Mouse (Mus musculus) cerebellum, adult (tissue): ENCODE measurements around the gene Iscu.
A peak's percentile ranks its signal among the peaks of the same experiment; 100 is the strongest.

ENCODE experiments used
- ATAC-seq: cut with Nextera tagmentation; 2 replicates; pipeline ENCODE4 v1.9.2; 2017; ENCODE audit warnings: mild to moderate bottlenecking, moderate library complexity, mixed read lengths; ENCODE audit not compliant: insufficient number of reproducible peaks, low FRiP score, low TSS enrichment

Gene Iscu

DNA sequence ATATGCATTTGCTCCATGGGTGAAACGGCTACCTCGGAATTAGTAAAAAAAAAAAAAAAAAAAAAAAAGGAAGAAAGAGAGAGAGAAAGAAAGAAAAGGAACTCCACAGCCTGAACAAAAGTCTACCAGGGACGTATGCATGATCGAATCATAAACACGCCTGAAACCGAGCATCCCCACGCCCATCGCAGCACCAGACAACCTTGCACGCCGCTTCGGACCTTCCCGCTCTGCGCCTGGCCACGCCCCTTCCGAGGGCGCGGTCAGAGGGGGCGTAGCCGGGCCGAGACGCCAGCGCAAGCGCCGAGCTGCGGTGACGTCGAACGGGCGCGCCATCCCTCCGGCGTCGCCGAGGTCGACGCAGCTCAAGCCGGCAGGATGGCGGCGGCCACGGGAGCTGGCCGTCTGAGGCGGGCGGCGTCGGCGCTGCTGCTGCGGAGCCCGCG is at the start of gene Iscu, which contains the start of gene Sart3:
Gene Iscu (plus strand): TSS at position 299 of the 446 bp plus-strand sequence.
Gene Sart3 (minus strand): TSS at position 61 of the 446 bp plus-strand sequence.
- ATAC-seq: peak; percentile 71

DNA sequence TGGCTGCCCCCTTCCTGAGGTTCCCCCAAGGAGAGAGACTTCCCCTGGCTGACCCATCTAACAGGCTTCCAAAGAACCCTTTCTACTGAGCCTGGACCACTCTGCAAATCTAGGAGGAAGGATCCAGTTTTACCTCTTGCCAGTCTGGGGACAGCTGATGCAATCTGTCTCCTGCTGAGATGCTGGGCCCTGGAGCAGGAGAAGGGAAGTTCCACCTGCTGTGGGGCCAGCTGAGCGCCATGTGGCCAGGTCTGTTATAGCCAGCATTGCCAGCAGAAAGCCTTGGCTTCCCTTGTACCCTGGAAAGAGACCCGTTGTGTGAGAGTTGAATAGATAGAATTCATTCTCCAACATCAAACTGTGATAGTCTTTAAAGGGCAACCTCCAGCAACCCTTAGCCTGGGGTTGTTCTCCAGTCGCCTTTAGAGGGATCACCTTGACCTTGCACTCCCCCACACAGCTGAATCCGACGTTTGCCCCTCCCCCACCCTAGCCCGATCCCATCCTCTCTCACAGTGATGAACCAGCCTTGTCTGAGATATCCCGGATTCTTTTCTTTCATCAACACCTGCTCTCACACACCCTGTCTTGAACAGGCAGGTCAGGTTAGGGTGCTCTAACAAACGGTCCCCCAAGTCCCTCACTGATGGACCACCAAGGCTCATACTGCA is 48.8 kb upstream of the Iscu start:
- ATAC-seq: peak; percentile 59; the same call in 1 of the 2 replicates

DNA sequence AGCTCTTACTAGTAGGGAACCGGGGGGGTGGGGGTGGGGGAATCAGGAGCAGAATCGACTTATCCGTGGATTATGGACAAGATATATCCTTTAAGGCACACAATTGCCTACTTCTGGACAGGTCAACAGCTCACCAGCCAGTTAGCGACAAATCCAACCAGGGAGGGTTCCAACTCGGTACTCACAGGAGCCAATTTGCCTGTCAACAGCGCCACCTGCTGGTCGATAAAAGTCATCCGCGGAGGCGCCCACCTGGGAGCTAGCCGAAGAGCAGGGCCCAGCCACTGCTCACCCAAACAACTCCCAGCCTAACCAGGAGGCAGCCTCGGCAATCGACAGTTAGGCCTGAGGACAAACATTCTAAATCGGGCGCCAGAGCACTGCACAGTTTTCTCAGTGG is 48.1 kb upstream of the Iscu start, which contains the start of gene 1700069L16Rik:
Gene 1700069L16Rik (minus strand): TSS at position 327 of the 400 bp plus-strand sequence.
- peak; percentile 27; the same call in 1 of the 2 replicates for ATAC-seq

DNA sequence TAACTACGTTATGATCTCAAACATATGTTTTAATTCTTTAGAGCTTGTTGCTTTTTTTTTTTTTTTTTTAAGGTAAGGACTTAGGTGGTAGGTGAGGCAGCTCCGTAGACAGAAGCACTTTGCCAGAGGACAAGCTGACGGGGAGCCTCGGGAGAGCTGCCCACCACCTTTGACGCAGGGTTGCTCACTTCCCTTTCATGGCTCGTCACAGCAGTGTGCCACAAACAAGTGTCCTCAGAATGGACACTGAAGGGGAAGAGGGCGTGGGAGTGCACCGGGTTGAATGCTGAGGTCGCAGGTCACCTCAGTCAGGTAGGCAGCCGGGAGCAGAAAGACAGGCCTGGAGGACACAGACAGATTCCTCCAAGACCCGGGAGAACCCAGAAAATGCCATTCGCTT is 47.1 kb upstream of the Iscu start:
- no peak for ATAC-seq

DNA sequence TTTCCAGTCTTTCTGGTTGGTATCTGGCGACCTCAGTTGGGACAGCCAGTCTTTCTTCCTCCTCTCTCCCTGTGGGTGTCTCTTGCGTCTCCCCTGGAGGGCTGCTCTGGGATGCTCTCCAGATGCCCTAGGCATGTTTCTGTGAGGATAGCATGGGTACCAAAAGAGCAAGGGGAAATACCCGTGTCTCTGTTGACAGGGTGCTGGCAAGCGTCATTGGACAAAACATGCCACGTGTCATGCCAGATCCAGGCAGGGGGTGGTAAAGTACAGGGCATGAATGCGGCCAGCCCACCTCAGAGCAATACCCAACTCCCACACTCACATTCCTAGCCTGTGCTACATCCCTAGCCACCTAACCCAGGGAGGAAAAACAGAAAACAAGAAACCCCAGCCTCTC is 45.9 kb upstream of the Iscu start:
- no peak for ATAC-seq

DNA sequence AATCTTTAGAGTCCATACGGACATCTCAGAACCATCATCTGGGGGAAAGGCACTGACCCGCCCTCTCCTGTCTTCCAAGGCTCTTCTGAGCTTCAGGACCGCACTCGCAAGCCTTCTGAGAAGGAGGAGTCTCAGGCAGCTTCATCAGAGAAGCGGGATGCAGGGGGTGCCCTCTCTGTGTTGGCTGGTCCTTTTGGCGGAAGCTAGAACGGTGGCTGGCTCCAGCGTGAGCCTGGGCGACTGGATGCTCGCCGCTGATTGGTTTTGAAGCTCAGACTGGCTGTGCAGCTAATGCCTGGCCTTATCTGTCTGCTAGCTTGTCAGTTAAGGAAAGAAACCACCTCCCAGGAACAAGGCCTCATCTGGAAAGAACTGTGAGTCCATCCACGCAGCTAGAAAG is 45.3 kb upstream of the Iscu start:
- 0 out of 2 replicates have a peak, but pooled peaks have one; percentile 21 for ATAC-seq

DNA sequence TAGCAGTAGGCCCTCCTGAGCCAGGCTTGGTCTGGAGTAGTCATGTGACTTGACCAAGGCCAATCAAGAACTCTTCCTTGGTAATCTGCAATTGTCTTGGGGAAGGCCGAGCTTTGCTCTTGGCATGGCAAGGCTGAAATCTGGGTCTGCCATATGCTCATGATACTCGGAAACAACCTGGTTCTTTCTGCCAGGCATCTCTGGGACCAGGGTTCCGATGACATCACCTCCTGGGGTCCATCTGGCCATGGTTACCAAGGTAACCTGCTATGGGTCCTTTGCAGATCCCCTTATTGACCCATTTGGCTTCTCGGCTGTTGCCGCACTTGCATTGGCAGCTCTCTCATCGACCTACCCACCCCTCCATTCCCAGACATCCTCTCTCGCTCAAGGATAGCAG is 44.5 kb upstream of the Iscu start:
- ATAC-seq: peak; percentile 67

DNA sequence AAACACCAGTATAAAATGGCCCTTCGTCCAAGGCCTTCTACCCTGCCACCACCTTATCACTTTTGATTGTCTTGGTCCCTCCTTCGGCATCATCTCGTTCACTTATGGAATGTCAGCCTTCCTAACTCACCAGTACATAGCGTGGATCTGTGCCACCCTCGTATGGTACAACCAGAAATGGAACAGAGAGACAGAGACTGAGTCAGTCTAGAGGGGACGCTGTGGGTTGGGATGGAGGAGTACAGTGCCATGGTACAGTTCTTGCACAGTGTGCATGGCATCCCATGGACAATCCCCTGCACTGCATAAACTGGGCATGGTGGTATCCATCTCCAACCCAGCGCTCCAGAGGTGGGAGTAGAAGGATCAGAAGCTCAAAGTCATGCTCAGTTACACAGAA is 43.9 kb upstream of the Iscu start:
- ATAC-seq: no peak

DNA sequence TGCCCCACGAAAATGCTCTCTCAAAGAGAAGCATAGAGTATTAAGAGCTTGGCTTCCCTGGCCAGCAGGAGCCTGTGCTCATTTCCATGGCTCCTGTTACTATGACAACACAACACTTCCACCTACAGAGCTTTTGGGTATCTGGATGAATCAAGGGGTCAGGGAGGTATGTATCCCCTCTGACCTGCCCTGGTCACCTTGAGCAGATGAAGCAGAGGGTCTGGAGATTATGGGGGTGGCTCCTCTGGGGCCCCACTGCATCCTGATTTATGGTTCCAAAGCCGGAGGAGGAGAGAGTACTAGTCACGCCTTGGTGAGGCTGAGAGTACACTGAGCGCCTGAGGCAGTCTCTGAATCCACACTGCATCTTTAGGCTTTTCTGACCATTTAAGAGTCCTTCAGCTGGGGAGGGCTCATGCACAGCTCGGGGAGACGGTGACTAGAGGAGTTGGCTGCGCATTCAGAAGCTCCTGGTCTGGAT is 41.9 kb upstream of the Iscu start:
- no peak for ATAC-seq

DNA sequence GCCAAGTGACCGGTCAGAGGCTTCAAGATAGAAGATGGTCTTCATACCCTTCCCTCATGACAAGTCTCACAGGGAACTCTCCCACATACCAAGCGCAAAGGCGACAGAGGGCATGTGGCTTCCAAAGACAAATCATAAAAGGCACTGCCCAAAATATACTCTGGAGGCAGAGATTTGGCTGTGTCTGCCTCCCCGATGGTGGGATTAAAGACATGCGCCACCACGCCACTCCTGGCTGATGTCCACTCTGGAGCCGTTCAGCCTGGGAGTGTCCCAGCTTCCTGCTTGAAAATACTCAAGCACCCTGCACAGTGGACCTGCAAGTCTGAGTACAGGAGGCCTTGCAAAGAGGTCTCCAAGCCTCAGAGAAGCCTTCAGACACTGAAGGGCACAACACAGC is 41.4 kb upstream of the Iscu start:
- ATAC-seq: no peak

DNA sequence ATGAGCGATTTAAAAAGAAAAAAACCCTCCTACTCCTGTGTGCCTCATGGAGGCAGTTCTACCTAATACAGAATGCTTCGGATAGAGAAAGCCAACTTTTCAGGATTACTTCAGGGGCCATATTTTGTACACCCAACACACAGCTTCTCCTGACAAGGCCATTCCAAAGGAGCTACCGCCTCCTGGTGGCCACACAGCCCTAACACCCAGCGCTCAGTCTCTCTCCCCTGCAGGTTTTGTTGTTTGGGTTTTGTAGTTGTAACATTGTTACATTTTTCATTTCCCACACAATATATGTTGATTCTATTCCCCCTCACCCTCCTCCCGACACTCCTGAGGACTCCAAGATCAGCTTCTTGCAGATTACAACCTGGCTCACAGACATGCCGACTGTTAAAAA is 40.4 kb upstream of the Iscu start:
- ATAC-seq: no peak

DNA sequence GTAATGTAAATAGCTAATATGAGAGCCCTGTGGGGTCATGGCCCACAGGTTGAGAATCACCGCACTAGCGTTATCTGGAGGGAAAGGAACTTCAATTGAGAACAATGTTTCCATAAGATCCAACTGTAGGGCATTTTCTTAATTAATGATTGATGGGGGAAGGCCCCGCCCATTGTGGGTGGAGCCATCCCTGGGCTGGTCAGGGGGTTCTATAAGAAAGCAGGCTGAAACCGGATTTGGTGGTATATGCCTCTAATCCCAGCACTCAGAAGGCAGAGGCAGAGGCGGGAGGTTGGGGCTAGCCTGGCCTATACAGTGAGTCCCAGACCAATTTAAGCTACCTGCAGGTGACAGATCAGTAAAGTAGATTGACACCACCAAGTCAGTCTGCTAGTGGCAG is 38.2 kb upstream of the Iscu start:
- ATAC-seq: no peak

DNA sequence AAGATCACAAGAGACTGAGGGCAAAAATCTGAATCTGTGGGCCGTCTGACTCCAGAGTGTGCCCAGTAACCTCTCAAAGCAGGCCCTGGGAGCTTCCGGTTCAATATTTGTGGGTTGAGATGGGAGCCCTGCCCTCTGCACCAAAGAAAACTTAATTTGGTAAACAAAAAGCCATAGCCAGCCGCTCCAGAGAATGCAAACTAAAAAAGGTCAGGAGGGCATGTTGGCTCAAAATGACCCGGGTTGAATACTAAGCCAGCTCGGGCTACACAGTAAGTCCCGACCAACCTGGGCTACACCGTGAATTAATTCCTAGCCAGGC is 37.6 kb upstream of the Iscu start:
- no peak for ATAC-seq

DNA sequence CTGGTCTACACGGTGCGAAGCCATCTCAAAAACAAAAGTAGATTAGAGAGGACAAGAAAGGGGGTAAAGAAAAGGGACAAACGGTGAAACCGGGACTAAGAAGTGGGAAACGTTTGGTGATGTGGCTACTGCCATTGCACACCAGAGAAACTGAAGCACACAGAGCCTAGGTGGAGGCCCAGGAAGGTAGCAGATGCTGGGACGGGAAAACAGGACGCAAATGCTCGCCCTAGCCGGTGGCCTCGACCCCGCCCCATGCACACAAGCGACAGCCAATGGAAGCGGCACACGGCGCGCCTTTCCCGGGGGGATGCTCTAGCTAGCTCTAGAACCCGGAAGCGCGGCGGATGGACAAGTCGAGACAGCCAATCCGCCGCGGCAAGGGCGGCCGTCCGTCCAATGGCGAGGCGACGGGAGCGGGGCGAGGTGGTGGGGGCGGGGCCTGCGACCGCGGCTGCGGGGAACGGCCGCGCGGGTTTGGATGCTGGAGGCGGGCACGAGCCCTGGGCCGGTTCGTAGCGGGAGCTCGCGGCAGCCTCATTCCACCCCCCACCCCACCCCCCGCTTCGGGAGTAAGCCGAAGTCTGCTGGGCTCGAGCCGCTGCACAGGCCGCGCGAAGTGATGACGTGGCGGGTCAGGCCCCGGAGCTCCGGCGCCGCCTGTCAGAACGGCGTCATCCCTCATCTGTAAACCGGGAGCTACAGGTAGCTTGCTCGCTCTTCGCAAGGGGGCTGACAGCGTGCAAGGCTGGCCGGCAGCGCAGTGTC is 37.0 kb upstream of the Iscu start, which contains the start of gene Ficd:
Gene Ficd (plus strand): TSS at position 459 of the 768 bp plus-strand sequence.
- ATAC-seq: peak; percentile 94

DNA sequence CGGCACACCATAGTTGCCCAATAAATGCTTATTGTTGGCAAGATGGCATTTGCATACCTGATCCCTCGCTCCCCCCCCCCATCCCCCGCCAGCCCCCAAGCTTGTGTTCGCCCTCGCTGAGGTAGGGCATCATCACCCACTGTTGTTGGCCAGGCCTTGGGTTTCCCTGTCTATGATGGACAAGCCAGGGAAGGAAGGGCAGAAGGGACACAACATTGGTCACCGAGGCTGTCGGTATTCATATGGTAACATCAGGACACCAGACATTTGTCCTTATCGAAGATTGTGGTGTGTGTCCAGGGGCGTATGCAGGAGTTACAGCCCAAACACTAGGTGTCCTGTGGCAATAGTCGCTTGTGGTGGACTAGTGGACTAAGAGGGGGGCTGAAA is 36.4 kb upstream of the Iscu start:
- no peak for ATAC-seq

DNA sequence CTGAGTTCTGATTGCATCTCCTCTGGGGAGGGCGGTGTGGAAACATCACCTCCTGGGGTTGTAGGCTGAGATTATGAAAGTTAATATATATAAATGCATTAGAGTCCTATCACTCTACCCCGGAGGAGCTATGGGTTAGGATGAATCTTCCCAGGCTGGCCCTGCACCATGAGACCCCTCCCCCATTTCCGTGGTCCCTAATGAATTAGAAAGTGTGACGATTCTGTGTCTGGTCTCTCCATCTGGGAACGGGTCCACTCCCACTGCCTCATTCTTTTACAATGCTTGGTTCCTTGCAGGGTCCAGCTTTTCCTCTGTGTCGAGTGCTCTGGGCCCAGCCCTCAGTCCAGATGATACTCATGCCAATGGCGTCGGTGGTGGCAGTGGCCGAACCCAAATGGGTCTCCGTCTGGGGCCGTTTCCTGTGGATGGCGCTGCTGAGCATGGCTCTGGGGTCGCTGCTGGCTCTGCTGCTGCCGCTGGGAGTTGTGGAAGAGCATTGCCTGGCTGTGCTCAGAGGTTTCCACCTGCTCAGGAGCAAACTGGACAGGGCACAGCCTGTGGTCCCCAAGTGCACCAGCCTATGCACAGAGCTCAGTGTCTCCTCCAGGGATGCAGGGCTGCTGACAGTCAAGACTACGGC is 35.9 kb upstream of the Iscu start:
- no peak for ATAC-seq

DNA sequence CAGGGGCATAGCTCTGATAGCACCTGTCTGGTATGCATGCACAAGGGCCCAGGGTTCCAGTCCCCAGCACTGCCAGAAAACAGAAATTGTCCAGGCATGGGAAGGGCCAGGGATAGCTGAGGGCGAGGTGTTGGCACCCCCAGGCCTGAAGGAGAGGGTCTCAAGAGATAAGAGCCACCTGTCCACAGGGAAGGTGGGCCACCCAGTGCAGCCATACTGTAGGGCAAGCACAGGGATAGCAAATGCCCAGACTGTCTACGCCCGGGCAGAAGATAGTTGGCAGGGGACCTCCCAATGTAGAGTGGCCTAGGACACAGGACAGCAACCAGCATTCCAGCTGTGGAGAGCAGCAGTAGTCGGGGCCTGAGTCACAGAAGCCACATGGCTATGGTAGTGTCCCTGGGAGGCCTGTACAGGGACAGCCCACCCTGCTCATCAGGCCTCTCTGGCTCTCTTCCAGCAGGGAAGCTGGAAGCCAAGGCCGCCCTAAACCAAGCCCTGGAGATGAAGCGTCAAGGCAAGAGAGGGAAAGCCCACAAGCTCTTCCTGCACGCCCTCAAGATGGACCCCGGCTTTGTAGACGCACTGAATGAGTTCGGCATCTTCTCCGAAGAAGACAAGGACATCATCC is 34.8 kb upstream of the Iscu start:
- no peak for ATAC-seq

DNA sequence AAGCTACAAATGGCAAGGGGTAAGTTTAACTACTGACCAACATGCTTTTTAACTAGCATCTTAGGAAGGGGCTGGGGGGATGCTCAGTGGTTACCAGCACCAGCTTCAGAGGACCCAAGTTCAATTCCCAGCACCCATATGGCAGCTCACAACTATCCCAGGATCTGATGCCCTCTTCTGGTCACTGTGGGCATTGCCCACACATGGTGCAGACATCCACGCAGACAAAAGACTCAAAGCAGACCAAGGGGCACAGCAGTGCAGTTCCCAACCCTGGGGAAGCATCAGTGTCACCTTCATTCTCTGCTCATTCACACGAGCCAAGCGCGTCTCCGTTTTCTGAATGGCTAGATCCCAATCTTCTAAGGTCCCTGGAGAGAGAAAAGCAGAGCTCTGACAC is 24.9 kb upstream of the Iscu start:
- ATAC-seq: no peak

DNA sequence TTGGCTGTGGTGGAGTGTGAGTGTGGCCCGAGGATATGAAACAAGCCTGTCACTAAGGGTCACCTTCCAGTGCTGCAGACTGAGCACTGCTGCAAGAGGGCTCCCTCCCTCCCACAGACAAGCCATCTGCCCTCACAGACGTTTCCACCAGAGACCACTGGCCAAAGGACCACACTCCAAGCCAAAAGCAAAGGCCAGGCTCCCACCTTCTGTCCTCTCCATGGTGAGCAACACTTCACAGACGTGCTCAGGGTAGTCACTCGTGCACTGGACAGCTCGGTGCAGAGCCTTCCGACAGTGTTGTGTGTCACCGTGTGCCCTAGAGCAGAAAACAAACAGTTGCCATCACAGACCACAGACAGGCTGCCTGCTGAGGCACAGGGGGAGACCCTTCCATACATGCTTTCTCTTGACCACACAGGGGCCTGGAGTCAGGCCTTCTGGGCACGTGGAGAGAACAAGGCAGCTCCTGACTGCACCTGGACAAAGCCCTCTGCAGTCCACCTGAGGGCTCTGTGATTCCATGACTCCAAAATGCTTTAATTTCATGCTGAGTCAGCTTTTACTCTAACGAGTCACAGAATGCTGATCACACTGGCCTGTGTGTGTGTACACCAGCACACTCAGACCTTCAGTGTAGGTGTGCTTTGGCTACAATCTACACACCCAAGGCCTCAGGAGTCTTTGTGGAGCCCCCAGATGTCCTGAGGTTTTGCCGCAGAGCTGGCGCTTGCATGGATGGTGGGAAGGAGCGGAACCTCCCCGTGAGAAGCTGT is 23.8 kb upstream of the Iscu start:
- no peak for ATAC-seq
